Mouse (Mus musculus): ENCODE results near the gene Vps13d.

Vps13d gene

DNA sequence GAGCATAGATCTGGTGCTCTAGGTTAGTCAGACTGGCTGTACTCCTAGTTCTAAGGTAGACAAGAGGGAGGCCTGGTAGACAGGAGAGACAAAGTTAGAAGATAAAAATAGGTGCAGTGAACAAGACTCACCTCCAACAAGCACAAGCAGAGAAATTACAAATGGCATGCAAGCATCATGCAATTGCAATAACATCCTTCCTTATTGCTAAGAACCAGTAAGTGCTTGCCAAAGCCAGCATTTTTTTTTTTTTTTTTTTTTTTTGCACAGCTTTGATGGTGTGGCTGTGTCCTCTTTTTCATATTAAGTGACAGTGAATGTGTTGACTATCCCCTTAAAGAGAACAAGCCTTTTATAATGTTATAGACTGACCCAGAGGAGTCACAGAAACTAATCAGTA lies 91.2 kb downstream of the Vps13d start:
- in situ Hi-C loops (cut with MboI; ENCODE audit: unreplicated experiment in 2 of 2): loop anchor here in 1 of 2 experiments (10.0 kb wide), 1 partner anchor 49 kb away; no protein-coding TSS in a partner anchor

DNA sequence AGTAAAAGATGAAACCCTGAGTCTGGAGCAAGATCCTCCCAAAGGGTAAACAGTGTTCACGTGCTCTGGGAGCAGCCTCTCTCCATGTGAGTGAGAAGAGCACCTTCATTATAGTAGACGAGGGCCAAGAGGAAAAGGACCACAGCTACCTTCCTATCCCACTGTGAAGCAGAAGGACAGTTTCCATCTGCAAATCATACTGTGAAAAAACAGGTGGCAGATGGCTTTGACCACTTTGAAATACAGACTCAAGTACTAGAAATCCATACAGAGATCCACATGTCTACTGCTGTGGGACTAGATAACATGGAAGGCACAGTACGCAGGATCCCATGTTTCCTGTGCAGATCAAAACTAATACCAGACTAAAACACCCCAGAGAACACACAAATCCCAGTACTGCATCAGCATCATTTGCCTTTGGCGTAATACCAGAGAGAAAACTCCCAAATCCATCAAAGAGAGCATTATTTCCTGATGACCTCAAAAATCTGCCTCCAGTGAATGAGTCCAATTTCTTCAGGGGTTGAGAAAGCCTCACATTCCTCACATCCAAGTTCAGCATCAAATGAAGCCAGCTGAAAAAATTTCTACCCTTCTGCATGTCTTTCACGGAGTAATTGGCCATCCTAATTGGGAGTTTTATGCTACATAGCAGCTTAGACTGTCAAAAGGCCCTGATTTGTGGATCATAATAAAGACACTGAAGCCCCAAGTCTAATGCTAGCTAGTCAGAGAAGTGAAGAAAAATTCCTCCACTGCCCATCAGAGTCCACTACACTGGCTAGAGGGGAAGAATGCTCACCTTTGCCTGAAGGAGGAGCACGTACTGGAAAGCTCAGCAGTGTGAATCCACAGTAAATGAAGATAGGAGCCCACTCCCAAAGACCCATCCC lies 92.7 kb downstream of the Vps13d start:
- in situ Hi-C loops (cut with MboI; ENCODE audit: unreplicated experiment in 2 of 2): loop anchor here in 1 of 2 experiments (10.0 kb wide), 1 partner anchor 47 kb away; no protein-coding TSS in a partner anchor

DNA sequence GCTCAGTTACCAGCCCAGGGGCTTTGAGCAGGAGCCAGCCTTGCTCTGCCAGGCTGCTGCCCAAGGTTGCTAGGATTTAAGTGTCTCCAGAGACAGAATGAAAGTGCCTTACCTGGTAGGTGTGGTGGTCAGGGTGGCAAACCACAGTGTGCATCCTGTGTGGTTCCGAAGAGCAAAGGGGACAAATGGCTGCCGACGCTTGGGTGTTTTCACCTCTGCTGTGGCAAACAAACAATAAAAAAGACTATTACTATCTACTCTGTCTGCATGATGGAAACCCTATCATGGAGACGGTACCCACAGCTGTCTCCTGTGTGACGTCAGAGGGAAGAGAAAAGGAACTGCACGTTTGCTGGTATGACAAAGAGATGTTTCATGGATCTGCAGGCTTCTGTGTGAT lies 95.0 kb downstream of the Vps13d start:
- in situ Hi-C loops (cut with MboI; ENCODE audit: unreplicated experiment in 2 of 2): loop anchor here in 1 of 2 experiments (10.0 kb wide), 1 partner anchor 45 kb away; no protein-coding TSS in a partner anchor

DNA sequence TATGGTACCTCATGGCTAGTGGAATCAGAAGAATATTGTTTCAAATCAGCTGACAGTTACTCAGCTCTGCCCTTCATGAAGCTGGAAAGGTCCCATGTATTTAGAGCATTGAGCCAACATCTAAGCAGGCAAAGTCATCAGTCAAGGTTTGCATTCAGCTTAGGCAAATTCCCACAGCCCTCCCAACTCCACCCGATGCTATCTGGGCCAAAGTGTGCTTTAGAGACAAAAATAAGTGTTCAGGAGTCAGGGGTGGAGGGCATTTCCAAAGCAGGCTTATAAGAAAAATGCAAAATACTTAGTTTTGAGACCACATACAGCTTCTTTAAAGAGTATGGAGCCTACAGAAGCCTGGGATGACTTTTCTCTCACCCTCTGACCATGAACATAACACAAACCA lies 95.5 kb downstream of the Vps13d start:
- in situ Hi-C loops (cut with MboI; ENCODE audit: unreplicated experiment in 2 of 2): no loop called here

DNA sequence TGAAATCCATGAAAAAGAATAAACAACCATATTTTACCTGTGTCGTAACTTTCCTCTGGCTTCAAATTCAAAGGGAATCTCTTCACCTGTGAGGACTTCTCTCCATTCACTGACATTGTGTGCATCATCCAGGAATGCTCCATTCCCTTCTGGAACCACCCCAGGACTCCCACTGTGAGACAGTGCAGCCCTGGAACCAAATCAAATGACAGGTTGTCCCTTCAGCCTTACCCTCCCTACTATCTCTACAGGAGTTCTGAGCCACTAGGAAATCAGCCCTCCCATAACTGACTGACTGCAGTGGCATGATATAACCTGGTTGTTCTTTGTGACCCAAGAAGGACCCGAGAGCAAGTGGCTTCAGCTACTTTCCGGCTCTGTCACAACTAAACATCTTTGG lies 96.8 kb downstream of the Vps13d start:
- in situ Hi-C loops (cut with MboI; ENCODE audit: unreplicated experiment in 2 of 2): no loop called here

DNA sequence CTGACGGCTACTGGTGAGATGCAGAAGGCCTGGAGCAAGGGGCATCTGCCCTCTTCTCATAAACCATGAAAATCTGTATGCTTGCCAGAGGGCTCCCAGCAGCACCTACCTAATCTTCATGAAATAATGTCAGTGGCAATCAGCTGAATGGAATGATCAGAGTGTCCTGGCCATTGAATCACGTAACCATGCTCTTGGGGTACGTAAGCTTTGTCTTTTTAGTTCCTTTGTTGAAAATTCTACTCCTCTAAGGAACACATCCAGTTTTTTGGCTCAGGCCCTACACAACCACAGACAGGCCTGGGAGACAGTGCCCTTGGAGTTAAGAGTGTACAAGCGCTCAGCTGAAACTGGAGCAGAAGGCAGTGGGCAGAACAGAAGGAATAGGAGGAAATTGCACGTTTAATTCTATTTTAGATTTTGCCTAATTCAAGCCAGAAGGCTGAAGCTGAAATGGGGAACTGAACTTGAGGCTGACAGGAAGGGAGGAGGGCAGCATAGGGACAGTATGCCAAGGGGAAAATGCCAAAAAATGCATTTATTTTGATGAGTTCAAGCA lies 98.2 kb downstream of the Vps13d start:
- in situ Hi-C loops (cut with MboI; ENCODE audit: unreplicated experiment in 2 of 2): no loop called here

DNA sequence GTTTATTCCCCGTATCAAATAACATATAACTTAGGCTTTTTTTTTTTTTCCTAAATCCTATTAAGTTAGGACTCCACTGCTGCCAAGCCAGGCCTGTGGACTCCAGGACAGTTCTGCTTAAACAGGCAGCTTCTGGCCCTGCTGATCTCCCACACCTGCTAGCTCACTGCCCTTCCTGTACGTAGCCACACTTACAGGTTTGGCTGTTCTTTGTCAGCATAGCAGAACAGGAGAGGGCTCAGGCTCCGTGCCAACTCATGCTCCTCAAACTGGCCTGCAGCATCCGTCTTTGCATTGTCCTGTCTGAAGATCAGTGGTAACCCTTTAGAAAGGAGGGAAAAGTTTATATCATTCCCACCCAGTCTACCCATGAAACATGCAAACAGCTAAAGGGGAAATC lies 108.3 kb downstream of the Vps13d start:
- in situ Hi-C loops (cut with MboI; ENCODE audit: unreplicated experiment in 2 of 2): no loop called here

DNA sequence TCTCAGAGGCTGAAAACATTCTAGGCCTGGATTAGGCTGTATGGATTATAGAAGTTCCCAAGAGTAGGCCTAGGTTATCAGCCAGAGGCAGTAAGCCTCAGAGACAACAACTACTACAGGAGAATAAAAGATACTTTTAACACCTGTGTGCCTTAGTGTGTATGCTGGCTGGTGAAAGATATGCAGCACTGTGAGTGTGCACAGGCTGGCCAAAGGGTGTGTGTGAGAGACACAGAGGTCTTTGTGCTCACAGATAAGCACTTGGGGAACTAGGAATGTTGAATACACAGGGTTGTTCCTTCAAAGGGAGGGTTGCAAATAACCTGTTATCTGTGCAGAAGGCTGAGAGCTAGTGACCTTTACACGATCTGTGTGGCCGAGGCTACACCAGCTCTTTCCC lies 115.5 kb downstream of the Vps13d start:
- in situ Hi-C loops (cut with MboI; ENCODE audit: unreplicated experiment in 2 of 2): no loop called here

DNA sequence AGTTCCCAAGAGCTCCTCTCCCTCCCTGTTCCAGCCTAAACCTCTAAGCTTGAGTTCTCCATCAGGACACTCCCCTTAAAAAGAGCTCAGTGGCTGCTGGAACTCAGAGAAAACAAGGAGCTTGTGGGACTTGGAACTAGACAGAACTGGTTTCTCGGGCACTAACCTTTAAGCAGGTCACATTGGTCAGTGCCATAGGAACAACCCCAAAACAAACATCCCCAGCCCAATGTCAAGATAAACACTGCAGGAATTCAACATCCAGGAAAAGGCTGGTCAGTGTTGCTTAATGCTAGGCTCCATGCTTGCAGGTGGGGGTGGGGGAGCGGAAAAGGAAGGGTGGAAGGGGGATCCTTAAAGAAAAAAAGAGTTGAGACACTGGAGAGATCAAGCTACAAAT lies 120.5 kb downstream of the Vps13d start:
- in situ Hi-C loops (cut with MboI; ENCODE audit: unreplicated experiment in 2 of 2): no loop called here

DNA sequence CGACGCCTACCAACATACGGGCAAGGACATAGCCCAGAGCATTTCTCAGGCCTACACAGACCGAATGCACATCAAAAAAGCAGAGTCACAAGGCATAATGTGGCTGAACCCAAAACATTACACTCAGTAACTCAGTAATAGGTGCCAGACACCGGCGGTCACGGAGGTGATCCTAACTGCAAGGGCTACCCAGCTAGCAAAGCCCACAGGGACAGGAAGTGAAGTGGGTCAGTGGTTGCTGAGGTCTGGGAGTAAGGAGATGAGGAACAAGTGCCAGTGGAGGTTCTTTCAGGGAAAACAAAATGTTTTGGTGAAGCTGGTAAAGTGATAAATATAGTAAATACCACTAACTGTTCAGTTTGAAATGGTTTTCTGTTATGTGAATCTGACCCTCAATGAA lies 121.1 kb downstream of the Vps13d start:
- in situ Hi-C loops (cut with MboI; ENCODE audit: unreplicated experiment in 2 of 2): no loop called here

DNA sequence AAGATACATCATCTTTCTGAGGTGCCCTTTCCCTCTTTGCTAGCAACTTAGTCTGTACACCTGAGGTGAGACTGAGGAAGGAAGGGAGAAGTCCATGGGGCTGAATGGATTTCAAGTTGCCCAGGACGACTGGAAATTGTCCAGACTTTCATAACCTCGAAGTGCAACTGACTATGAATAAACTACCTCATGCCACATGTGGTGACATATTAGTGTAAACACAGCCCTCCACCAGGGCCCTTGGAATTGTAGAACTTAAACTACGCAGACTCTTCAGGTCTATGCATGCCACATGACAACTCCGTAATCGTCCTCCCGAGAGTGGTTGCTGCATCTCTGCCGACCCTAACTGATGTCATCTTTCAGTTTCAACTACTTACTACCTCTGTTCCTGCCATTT lies 122.9 kb downstream of the Vps13d start:
- in situ Hi-C loops (cut with MboI; ENCODE audit: unreplicated experiment in 2 of 2): no loop called here

DNA sequence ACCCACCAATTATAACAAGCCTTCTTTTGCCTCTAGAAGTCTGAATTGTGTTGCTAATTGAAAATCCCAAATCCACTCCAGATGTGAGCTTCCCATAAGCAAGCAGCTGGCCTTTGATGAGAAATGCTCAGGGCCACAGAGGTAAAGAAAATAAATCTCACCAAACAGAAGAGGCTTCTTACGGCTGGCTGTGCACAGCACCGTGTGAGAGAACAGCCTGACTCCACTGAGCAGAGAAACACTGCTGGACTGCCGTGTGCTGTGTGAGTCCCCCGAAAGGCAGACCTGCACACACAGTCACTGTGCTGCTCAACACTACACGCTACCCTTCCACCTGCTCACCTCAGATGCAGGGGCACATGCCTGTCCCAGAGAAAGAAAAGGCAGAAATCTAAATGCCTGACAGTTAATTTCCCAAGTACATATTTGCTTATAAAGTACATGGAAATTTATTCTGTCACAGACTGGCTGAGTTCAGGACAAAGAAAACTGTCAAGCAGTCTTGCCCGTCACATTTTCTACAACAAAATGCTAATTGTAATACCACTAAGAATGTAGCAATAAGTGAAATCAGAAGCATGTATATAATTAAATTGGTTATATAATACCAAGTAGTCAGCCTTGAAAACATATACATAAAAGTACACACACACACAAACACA lies 127.7 kb downstream of the Vps13d start:
- in situ Hi-C loops (cut with MboI; ENCODE audit: unreplicated experiment in 2 of 2): no loop called here

DNA sequence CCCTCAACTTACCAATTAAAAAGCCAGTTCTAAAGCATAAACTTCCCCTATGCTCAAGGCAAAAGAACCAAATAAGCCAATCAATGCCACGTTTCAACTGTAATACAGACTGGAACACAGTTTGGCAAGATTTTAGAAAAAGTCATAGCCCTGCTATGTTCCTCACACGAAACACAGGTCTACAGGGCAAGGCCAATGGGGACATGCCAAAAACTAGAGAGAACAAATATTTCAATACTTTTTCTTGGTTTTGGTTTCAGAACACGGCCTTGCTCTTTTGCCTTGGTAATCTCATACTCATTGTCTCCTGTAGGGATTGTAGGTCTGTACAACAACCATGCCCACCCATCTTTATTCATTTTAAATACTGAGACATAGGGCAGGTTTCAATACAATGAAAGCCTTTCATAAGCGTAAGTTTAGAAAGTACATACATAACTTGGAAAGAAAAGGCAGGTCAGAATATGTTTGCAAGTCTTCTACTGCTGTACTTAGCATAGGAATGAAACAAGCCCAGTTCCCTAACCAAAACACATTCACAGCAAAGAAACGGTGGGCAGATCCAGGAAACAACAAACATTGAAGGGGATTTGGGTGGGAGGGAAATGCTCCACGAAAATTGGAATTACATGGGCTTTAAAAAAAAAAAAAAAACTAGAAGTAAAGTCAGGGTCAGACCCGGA lies 128.3 kb downstream of the Vps13d start:
- in situ Hi-C loops (cut with MboI; ENCODE audit: unreplicated experiment in 2 of 2): no loop called here

DNA sequence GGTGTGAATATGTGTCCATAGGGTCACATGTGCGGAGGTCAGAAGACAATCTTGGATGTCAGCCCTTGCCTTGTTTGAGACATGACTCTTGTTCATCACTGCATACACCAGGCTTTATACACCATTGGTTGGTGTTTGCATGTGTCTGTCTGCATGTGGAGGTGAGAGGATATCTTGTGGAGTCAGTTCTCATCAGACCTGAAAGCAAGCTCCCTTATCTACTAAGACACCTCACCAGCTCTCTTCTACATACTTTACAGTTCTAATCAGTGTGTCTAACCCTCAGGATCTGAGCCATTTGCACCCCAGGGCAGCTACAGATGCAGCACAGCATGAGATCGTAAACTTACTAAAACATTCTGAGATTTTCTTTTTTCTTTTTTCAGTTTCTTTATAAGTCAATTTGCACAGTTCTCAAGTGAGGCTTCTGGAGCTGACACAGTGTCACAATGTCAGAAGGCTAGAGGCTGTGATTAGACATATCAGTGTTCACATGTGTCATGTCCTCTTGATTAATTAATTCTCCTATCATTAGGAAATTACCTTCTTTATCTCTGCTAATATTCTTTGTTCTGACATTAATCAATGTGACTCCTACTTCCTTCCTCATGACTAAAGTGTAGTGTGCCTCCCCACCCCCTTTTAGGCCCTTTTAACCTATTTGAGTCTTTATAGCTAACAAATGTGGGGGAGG lies 135.9 kb downstream of the Vps13d start:
- in situ Hi-C loops (cut with MboI; ENCODE audit: unreplicated experiment in 2 of 2): loop anchor here in 1 of 2 experiments (10.0 kb wide), 1 partner anchor 46 kb away; no protein-coding TSS in a partner anchor

DNA sequence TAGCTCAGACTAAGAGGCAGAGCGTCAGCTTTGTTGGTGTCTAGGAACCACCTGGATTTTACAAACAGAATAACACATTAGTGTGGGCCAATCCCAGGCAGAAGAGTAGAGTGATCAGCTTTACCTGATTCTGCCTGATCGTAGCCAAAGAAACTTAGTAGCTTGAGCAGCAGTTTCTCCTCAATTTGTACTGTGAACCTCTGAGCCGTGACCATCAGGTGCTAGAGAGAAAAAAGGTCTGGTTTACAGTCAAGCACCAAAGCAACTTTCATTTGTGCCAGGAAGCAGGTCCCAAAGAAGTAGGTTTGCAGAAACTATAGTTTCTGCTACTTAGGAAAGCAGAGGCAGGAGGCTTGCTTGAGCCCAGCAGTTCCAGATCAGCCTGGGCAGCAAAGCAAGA lies 138.5 kb downstream of the Vps13d start:
- in situ Hi-C loops (cut with MboI; ENCODE audit: unreplicated experiment in 2 of 2): loop anchor here in 1 of 2 experiments (10.0 kb wide), 1 partner anchor 48 kb away; no protein-coding TSS in a partner anchor

DNA sequence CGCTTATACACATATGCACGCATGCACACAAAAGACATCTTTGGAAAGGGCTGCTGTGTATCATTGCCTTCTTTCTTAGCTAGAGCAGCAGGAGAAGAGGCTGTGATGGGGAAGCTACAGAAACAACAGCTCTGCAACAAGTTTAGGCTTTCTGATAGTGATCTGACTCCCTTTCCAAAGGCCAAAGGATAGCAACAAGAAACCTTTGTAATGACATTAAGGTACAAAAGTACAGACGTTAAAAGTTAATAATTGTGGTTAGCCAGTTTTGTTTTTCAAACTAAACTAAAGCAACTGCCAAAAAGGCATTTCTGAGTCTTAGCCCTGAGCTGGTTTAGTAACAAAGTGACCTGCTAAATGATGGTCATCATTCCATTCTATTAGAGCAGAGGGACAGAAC lies 139.0 kb downstream of the Vps13d start:
- in situ Hi-C loops (cut with MboI; ENCODE audit: unreplicated experiment in 2 of 2): loop anchor here in 1 of 2 experiments (10.0 kb wide), 1 partner anchor 49 kb away; no protein-coding TSS in a partner anchor

DNA sequence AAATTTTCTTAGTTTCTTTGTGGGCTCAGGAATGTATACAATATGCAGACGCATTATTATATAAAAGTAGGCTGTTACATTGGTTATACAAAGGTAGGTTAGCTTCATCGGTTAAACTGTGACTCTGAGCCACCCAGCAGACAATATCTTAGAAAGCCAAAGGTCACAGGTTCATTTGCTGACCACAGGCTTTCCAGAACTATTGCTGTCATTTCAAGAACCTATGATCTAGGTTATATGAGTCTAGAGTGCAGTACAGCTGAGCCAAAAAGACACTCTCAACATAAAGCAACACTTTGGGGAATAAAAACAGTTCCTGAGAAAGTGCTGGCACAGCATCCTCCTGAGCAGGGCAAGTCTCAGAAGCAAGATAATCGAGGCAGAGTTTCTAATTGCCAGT lies 140.4 kb downstream of the Vps13d start:
- in situ Hi-C loops (cut with MboI; ENCODE audit: unreplicated experiment in 2 of 2): loop anchor here (5.0 to 10.0 kb wide), 2 partner anchors 50 to 162 kb away; partner anchors contain the start of gene Dhrs3 (in 2 of the 2)

DNA sequence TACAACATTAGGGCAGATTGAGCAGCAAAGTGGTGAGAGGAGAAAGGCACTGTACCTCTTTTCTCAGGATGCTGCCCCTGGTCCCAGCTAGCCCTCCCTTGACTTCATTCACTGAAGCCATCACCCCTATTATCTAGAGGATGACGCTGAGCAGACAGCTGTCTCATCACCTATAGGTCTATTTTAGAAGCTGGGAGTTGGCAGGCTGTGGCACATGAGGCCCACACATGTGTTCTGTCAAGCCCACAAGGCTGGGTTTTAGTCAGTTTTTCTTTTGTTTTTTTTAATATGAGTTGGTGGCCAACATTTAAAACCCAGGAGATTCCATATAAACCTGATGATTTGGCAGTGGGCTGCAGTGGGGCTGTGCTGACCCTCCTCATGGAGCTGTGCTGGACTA lies 142.1 kb downstream of the Vps13d start:
- in situ Hi-C loops (cut with MboI; ENCODE audit: unreplicated experiment in 2 of 2): loop anchor here (5.0 to 10.0 kb wide), 2 partner anchors 52 to 160 kb away; partner anchors contain the start of gene Dhrs3 (in 2 of the 2)

DNA sequence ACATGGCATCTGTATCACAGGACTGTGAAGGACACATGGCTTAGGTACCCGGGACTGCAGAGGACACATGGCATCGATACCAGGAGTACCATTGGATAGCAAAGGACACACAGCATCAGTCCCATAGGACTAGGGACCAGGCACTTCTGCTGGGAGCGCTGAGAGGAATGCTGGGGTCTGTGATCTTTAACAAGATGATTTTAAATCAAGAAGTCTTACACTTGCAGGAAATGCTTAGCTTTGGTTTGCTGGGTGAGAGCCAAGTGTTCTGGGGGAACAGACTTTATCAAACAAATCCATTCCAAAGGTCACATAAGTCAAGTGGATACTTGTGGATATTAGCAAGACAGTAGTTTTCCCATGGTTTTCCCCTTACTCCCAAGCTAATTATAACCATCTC lies 142.5 kb downstream of the Vps13d start:
- in situ Hi-C loops (cut with MboI; ENCODE audit: unreplicated experiment in 2 of 2): loop anchor here (5.0 to 10.0 kb wide), 2 partner anchors 53 to 160 kb away; partner anchors contain the start of gene Dhrs3 (in 2 of the 2)
